Mouse (Mus musculus): ENCODE measurements at regions not wholly inside any gene's neighbourhood (a gene's known extent, or its start where the extent isn't known, plus 50 kb on each side); places are given as distances from the start of the nearest gene placed in this dataset.

- no peak for TF ChIP-seq CTCF (conservative IDR thresholded peaks at IDR 0.05; ENCODE audit: low read length)
- no peak for TF ChIP-seq POU5F1 (IDR thresholded peaks at IDR 0.05; ENCODE audit: borderline replicate concordance, low read length)
- TF ChIP-seq NANOG (IDR thresholded peaks at IDR 0.05; ENCODE audit: borderline replicate concordance, low read length): no peak
Measured at GRCm38 (mm10) chr5:106376781-106377525, 81.0 kb downstream of the Barhl2 start.
